Mouse (Mus musculus) forebrain, embryonic 10.5 days (tissue): ENCODE measurements around the gene Chpf. TPM values are rescaled to one million over a fixed set of nuclear protein-coding genes. Genes with fewer than 3 reads are reported as not detected.
A peak's percentile ranks its signal among the peaks of the same experiment; 100 is the strongest.

ENCODE experiments used
- DNase-seq: peaks from one replicate; pipeline ENCODE4 v3.0.0-alpha.2; 2017; ENCODE audit warnings: low spot score; ENCODE audit errors: extremely low spot score
- H3K27ac ChIP-seq: fragments of 300-500 bp; sonication (generic); 2 replicates; pipeline ENCODE4 v1.5.1; 2016; ENCODE audit warnings: mild to moderate bottlenecking
- H3K27me3 ChIP-seq: fragments of 300-500 bp; sonication (generic); 2 replicates; pipeline ENCODE4 v1.6.1; 2016; ENCODE audit warnings: mild to moderate bottlenecking; ENCODE audit not compliant: poor library complexity, severe bottlenecking
- H3K36me3 ChIP-seq: fragments of 300-500 bp; sonication (generic); replicated peaks from 2 replicates; pipeline ENCODE4 v1.6.1; 2016; ENCODE audit warnings: mild to moderate bottlenecking, moderate library complexity
- H3K4me1 ChIP-seq: fragments of 300-500 bp; sonication (generic); 2 replicates; pipeline ENCODE4 v1.6.1; 2016
- H3K4me3 ChIP-seq: fragments of 300-500 bp; sonication (generic); 2 replicates; pipeline ENCODE4 v1.5.1; 2016; ENCODE audit warnings: mild to moderate bottlenecking, moderate library complexity
- H3K9me3 ChIP-seq: fragments of 300-500 bp; sonication (generic); 2 replicates; pipeline ENCODE4 v1.6.1; 2016; ENCODE audit warnings: mild to moderate bottlenecking, moderate library complexity
- WGBS: fragments of 180-500 bp; shearing (Covaris S2); methylation state at CpG from one replicate; pipeline ENCODE4 v1.1.7; 2016; 5-methylcytosine and 5-hydroxymethylcytosine counted together
- polyA plus RNA-seq: library from polyadenylated mRNA; unstranded; fragments of >200 nt; fragmentation: Nextera tagmentation; extraction: Ambion mirVana; gene quantifications from 2 replicates; pipeline ENCODE4 v1.2.1, GENCODE M21; 2016

Chpf gene
- polyA plus RNA-seq, 1 experiment from 2014 or later, result 20.1 TPM

DNA sequence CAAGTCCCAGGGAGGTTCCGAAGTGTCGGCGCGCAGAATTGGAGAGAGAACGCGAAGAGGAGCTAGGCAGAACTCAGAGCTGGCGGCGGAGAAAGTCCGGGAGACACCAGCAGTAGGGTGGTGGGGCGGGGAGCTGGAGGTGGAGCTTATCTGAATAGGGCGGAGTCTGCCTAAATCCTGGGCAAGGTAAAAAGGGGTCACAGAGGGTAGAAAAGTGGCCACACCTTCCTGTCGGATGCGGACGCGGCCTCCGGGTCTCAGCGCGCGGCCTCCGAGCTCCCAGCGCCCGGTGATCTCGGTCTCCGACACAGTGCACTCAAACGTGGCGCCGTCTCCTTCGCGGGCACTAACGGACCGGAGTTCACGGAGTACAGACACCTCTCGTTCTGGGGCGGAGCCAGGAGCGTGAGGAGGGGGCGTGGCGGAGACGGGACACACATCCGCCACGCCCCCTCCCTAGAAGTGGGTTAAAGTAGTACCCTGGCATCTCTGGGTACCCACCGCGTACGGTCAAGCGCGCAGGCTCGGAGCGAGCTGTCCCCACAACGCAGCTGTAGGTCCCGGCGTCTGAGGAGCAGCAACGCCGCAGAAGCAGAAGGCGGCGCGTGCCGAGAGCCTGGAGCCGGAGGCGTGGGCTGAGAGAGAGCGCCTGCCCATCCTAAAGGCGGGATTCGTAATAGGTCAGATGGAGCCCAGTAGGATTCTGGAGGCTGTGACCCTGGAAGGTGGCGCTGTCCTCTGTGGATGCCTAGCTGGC lies 8.5 kb upstream of the Chpf start:
- peak; percentile 83 for DNase-seq
- peak overlapping the region; percentile 69 for H3K4me3 ChIP-seq
- H3K9me3 ChIP-seq, result no peaks in the 10 kb centered on the region
- H3K27me3 ChIP-seq, result peaks cover 100% of the 10 kb centered on the region
- H3K4me1 ChIP-seq, result peaks cover 33% of the 10 kb centered on the region
- peaks cover 36% of the 10 kb centered on the region for H3K36me3 ChIP-seq
- peak overlapping the region; percentile 48 for H3K27ac ChIP-seq
- WGBS, result under 1% methylated on average over 62 of the region's 62 CpGs

DNA sequence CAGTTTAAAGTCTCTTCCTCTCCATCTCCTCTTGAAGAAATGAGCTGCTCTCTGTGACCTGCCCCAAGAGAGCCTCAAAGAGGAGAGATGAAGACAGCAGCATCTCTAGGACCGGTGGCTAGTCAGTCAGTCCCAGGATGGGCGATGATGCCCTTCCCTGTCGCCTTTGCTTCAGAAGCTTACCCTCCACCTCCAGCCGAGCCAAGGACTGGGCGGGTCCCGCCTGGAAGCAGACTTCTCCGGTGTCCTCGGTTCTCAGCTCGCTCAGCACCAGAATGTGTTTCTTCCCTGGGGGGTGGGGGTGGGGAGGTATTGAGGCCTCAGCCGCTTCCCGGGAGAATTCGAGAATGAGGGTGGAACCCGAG lies 7.9 kb upstream of the Chpf start:
- no peak for DNase-seq
- under 1% methylated on average over 13 of the region's 13 CpGs for WGBS
- Histone ChIP-seq H3K4me3 (peak overlapping the region; percentile 69), H3K36me3 (peaks cover 30% of the 10 kb centered on the region), H3K27ac (0 out of 2 replicates have a peak overlapping the region, but pooled peaks have one; percentile 48), H3K27me3 (peaks cover 100% of the 10 kb centered on the region), H3K9me3 (no peaks in the 10 kb centered on the region), H3K4me1 (peaks cover 30% of the 10 kb centered on the region)

DNA sequence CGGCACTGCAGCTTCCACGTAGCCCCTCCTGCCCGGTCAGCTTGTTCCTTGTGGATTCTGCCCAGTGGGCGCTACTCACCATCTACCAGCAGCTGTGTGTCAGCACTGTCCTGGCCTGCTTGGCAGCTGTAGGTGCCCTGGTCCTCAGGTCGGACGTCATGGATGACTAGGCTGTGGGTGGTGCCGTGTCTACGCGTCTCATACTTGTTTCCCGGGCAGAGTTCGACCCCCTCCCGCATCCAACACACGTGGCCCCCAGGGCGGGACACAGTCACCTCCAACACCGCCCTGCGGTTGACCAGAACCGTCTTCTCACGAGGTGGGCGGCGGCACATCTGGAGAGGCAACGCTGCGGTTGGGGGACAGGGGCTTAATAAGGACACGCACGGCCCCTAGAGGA lies 7.5 kb upstream of the Chpf start:
- WGBS, result 6% methylated on average over 24 of the region's 24 CpGs
- no peak for DNase-seq
- peak overlapping the region; percentile 69 for H3K4me3 ChIP-seq
- H3K9me3 ChIP-seq, result no peaks in the 10 kb centered on the region
- H3K36me3 ChIP-seq, result peaks cover 27% of the 10 kb centered on the region
- peaks cover 100% of the 10 kb centered on the region for H3K27me3 ChIP-seq
- peaks cover 30% of the 10 kb centered on the region for H3K4me1 ChIP-seq
- no peak overlapping the region for H3K27ac ChIP-seq

DNA sequence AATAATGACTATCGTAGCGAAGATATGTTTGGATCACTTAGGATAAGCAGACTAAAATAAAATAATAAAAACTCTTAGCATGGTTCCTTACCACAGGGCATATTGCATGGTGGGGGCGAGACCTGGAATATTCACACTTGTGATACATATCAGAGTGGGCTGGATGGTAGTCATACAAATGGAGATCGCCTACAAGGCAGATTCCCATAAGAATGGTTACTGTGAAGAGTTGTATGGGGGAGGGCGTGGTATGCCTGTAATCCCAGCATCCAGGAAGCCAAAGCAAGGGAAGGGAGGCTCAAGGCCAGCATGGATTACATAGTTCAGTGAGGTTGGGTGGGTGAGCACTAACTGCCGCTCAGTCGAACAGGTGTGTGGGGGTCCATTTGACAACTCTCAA lies 1.6 kb upstream of the Chpf start:
- Histone ChIP-seq H3K9me3 (no peaks in the 10 kb centered on the region), H3K4me1 (peaks cover 40% of the 10 kb centered on the region), H3K36me3 (peaks cover 19% of the 10 kb centered on the region), H3K27ac (no peak overlapping the region), H3K4me3 (no peak overlapping the region), H3K27me3 (peaks cover 81% of the 10 kb centered on the region)
- 88% methylated on average over 7 of the region's 7 CpGs for WGBS
- no peak for DNase-seq

DNA sequence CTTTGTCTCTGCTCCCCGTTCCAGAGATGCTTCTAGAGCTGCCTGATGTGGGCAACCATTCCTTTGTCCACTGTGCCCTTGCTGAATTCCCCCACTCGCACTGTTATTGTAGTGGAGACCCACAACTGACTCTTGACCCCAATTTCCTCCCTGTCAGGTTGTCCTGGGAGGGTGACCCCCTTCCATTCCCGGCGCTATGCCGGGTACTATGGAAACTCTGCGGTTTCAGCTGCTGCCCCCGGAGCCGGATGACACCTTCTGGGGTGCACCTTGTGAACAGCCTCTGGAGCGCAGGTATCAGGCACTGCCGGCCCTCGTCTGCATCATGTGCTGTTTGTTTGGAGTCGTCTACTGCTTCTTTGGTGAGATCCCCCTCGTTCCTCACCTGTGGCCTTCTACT lies 929 bp upstream of the Chpf start:
- DNase-seq, result no peak
- peaks cover 40% of the 10 kb centered on the region for H3K4me1 ChIP-seq
- 21% methylated on average over 13 of the region's 13 CpGs for WGBS
- H3K27ac ChIP-seq, result peak overlapping the region; percentile 90
- peak overlapping the region; percentile 89 for H3K4me3 ChIP-seq
- no peaks in the 10 kb centered on the region for H3K9me3 ChIP-seq
- peaks cover 81% of the 10 kb centered on the region for H3K27me3 ChIP-seq
- H3K36me3 ChIP-seq, result peaks cover 25% of the 10 kb centered on the region

DNA sequence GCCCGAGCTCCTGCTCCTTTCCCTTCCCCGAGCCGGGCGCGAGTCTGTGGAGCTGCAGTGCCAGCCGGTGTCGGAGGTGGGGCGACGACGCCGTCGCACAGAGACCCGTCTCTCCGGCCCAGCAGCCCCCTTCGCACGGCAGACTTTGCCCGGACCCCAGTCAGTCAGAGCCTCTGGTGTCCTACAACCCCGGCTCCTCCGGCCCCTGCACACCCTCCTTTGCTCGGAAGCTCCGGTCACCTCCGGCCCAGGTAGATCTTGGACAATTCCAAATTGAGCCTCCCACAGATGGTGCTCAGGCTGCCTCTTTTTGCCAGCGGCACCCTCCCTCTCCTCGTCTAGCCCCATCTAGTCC lies 505 bp upstream of the Chpf start:
- H3K4me1 ChIP-seq, result peaks cover 40% of the 10 kb centered on the region
- H3K27ac ChIP-seq, result peak overlapping the region; percentile 90
- peaks cover 81% of the 10 kb centered on the region for H3K27me3 ChIP-seq
- no peaks in the 10 kb centered on the region for H3K9me3 ChIP-seq
- DNase-seq, result no peak
- H3K4me3 ChIP-seq, result peak overlapping the region; percentile 89
- 2% methylated on average over 23 of the region's 24 CpGs for WGBS
- peaks cover 25% of the 10 kb centered on the region for H3K36me3 ChIP-seq

DNA sequence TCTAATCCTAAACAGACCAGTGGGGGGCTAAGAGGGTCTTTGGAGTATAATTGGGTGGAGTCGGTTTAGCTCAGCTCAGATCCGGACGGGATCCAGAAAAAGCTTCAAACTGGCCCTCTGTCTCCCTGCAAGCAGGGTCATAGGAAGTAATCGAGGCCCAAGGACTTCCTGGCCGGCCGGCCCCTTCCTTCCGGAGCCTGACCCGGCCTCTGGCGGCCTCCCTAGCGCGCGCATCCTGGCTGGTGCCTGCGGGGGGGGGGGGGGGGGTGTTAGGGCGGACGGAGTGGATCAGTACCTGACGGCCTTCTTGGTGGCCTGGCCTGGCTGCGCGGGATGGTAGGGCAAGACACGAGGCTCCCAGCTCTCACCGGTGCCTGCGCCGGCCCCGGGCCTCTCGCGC lies 610 bp downstream of the Chpf start:
- peaks cover 36% of the 10 kb centered on the region for H3K36me3 ChIP-seq
- peak overlapping the region; percentile 90 for H3K27ac ChIP-seq
- H3K4me1 ChIP-seq, result peaks cover 40% of the 10 kb centered on the region
- peak; percentile 55 for DNase-seq
- peak overlapping the region; percentile 89 for H3K4me3 ChIP-seq
- under 1% methylated on average over 24 of the region's 25 CpGs for WGBS
- H3K9me3 ChIP-seq, result no peaks in the 10 kb centered on the region
- H3K27me3 ChIP-seq, result peaks cover 78% of the 10 kb centered on the region

DNA sequence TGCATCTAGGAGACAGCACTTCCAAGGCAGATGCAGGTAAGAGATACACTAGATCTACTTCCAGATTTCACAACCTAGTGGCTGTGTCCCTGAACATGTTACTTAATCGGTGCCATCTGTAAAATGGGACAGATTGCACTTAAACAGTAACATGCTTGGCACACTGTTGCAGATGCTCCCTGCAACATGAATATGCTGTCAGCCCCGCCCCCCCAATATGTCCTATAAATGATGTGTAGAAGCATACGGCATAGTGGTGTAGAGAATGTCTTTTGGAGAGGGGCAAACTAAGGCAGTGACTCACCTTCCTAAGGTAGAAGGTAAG lies 1.2 kb downstream of the Chpf start:
- Histone ChIP-seq H3K27me3 (peaks cover 78% of the 10 kb centered on the region), H3K9me3 (no peaks in the 10 kb centered on the region), H3K4me3 (peak overlapping the region; percentile 89), H3K4me1 (peaks cover 40% of the 10 kb centered on the region), H3K27ac (no peak overlapping the region), H3K36me3 (peaks cover 42% of the 10 kb centered on the region)
- no peak for DNase-seq
- WGBS, result 59% methylated on average over 3 of the region's 3 CpGs

DNA sequence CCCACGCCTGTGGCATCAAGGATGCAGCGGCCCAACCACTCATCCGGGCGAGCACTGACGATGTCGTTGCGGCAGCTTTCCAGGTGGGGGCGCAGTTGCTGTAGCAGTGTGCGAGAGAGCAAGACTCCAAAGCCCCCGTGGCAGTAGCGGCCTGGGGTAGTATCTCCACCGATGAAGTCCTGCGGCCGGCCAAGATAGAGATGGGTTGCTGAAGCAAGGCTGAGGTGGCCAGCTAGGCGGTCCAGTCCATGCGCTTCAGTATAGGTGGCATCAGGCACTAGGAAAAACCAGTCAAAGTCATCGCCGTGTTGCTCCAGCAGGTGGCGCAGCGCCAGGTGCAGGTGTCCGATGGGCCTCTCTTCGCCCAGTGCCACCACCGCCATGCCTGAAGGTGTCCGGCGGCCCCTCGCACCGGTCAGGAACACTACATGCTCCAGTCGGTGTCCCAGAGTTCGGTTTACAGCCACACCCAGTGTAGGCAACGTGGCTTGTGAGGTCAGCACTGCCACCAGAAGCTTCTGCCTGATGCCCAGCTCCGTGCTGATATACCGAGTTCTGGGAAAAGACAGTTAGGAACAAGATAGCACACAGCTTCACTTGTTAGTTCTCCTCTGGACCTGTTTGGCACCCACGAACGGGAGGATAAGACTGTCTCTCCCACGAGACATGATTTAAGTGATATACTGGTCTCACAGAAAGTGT lies 1.7 kb downstream of the Chpf start:
- DNase-seq, result peak; percentile 89
- H3K9me3 ChIP-seq, result no peaks in the 10 kb centered on the region
- H3K4me1 ChIP-seq, result peaks cover 35% of the 10 kb centered on the region
- WGBS, result 12% methylated on average over 35 of the region's 35 CpGs
- H3K4me3 ChIP-seq, result peak overlapping the region; percentile 89
- H3K36me3 ChIP-seq, result peaks cover 47% of the 10 kb centered on the region
- H3K27ac ChIP-seq, result no peak overlapping the region
- peaks cover 78% of the 10 kb centered on the region for H3K27me3 ChIP-seq

DNA sequence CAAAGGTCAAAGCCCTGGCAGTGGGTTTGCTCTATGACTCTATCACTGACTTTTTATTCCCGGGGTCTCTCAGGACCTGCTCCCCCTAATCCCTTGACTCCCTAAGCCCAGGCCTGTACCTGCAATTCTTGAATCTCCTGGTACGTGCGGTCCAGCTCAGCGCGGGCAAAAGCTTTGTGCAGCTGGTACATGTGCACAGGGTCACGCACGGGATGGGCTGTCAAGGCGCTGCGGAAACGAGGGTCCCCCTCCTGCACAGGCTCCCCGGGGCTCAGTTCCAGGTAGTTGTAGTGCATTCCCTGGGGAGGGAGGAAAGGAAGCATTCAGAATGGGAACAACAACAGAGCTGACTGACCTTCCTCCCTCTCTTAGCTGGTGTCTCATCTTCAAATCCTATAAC lies 2.7 kb downstream of the Chpf start:
- H3K4me1 ChIP-seq, result peaks cover 35% of the 10 kb centered on the region
- no peak for DNase-seq
- 93% methylated on average over 11 of the region's 11 CpGs for WGBS
- no peak overlapping the region for H3K4me3 ChIP-seq
- H3K9me3 ChIP-seq, result no peaks in the 10 kb centered on the region
- peaks cover 69% of the 10 kb centered on the region for H3K27me3 ChIP-seq
- H3K27ac ChIP-seq, result no peak overlapping the region
- peaks cover 51% of the 10 kb centered on the region for H3K36me3 ChIP-seq

DNA sequence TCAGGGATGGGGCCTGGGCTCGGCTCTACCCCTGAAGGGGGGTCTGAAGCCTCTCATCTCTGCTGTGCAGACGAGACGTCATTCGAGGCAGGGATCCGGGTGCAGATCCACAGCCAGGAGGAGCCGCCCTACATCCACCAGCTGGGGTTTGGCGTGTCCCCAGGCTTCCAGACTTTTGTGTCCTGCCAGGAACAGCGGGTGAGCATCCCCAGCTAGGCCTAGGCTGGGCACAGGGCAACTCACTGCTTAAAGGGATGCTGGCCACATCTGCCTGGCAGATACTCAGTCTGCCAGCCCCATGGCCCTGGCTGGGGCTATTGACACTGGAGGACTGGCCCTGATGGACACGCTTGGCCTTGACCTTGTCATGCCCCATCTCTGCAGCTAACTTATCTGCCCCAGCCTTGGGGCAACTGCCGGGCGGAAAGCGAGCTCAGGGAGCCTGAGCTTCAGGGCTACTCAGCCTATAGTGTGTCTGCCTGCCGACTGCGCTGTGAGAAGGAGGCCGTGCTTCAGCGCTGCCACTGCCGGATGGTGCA lies 9.8 kb downstream of the Chpf start:
- whole genome bisulfite sequencing, result 80% methylated on average over 17 of the region's 17 CpGs
- no peak for DNase-seq
- Histone ChIP-seq H3K9me3 (no peaks in the 10 kb centered on the region), H3K27me3 (peaks cover 78% of the 10 kb centered on the region), H3K4me1 (peaks cover 27% of the 10 kb centered on the region), H3K36me3 (peaks cover 24% of the 10 kb centered on the region), H3K4me3 (no peak overlapping the region), H3K27ac (no peak overlapping the region)

DNA sequence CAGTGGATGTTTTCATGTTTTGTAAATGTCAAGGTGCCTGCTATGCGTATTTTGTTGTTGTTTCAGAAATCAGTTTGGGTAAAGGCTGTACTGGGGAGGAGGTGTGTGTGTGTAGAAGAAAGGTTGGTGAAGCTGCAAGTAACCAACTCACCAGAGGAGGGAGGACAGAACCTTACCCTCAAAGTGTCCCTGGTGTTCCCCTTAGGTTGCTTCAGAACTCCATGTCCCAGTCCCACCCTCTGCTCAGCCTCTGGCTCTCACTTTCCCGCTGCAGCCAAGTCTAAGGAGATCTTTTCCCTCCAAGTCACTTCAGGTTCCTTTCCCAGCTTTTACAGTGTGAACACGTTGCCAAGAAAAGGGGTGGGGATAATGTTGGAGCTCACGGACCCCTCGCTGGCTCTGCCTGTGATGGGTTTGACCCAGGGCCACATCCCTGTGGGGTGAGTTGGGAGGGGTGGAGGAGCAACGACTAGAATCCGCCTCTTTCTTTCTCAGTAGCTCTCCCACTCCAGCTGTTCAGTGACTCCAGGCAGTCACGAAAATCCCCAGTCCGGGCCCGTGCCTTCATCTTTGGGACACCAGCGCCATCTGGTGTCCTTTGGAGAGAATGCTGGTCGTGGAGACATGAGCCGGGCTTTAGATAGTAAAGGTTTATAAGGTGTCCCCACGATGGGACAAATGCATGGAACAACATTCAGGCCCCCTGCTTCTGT lies 11.7 kb downstream of the Chpf start:
- DNase-seq, result peak; percentile 86
- Histone ChIP-seq H3K27me3 (peaks cover 77% of the 10 kb centered on the region), H3K4me1 (peaks cover 45% of the 10 kb centered on the region), H3K36me3 (peaks cover 4% of the 10 kb centered on the region), H3K4me3 (peak overlapping the region; percentile 10; the same call in 1 of the 2 replicates), H3K27ac (peak overlapping the region; percentile 60; the same call in 1 of the 2 replicates), H3K9me3 (no peaks in the 10 kb centered on the region)
- 7% methylated on average over 14 of the region's 14 CpGs for WGBS
